Mouse (Mus musculus): ENCODE measurements around the gene Pgk2. TPM values are rescaled to one million over a fixed set of nuclear protein-coding genes. Genes with fewer than 3 reads are reported as not detected.
"Not testable (repeated sequence)": the region's sequence is repeated elsewhere in the genome, so short reads cannot be mapped to it uniquely, and the experiment has no call there.

The Pgk2 gene
- polyA plus RNA-seq (2015; fragmentation: Nextera tagmentation; extraction: Ambion mirVana) = not detected in 2 replicates

DNA sequence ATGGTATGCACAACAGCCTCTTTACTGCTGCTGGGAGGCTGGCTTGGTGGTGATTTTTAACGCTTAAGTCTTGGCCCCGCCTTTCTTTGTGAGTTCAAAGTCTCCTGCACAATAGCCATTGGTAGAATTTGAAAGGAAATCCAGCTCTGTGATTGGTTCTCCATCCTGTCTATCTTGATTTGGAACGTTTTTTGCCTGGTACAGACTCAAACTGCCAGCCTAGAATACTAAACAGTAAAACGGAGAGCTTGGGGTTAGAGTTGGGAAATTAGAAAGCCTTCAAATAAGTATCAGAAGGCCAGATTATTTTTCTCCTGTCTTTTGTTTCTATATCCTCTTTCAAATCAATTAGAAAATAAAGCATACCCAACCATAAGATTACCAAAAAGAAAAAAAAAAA lies at the start of gene Pgk2:
Gene Pgk2 (minus strand): TSS at position 101 of the 400 bp plus-strand sequence.
- no peaks in the 10 kb centered on the region for H3K36me3 ChIP-seq
- no peaks in the 10 kb centered on the region for H3K9me3 ChIP-seq
- no peak for ATAC-seq
- no peaks in the 10 kb centered on the region for H3K4me1 ChIP-seq (replicated peaks)
- 76% methylated on average over 4 of the region's 4 CpGs for WGBS
- no peaks in the 10 kb centered on the region for H3K27me3 ChIP-seq (replicated peaks)
- H3K27ac ChIP-seq = no peak within 1 kb of the TSS
- H3K9ac ChIP-seq = no peak within 1 kb of the TSS
- no peak within 1 kb of the TSS for H3K4me2 ChIP-seq (replicated peaks)
- no peak within 1 kb of the TSS for H3K4me3 ChIP-seq (replicated peaks)

- 76% methylated on average over 1 of the region's 1 CpGs for WGBS
- no peak for ATAC-seq
- Histone ChIP-seq H3K9me3 (no peaks in the 10 kb centered on the region), H3K4me1 (replicated peaks) (no peaks in the 10 kb centered on the region), H3K27ac (no peak overlapping the region), H3K4me2 (replicated peaks) (no peak overlapping the region), H3K27me3 (replicated peaks) (no peaks in the 10 kb centered on the region), H3K9ac (no peak overlapping the region), H3K36me3 (no peaks in the 10 kb centered on the region), H3K4me3 (replicated peaks) (no peak overlapping the region)
These were observed 44.0 kb upstream of the Pgk2 start for GRCm38 (mm10) chr17:40252487-40252886.

GRCm38 (mm10) chr17:40242135-40242534 lies 33.7 kb upstream of the Pgk2 start, which contains the start of gene Crisp3:
Gene Crisp3 (minus strand): TSS chr17:40242288.
- ATAC-seq = no peak
- Histone ChIP-seq H3K36me3 (no peaks in the 10 kb centered on the region), H3K4me1 (replicated peaks) (no peaks in the 10 kb centered on the region)

GRCm38 (mm10) chr17:40201803-40202202 lies 6.6 kb downstream of the Pgk2 start:
- not testable (repeated sequence) for H3K27me3 ChIP-seq (replicated peaks); ATAC-seq; H3K9ac ChIP-seq; H3K4me1 ChIP-seq (replicated peaks); H3K4me2 ChIP-seq (replicated peaks); H3K9me3 ChIP-seq; H3K36me3 ChIP-seq; H3K27ac ChIP-seq; H3K4me3 ChIP-seq (replicated peaks)

More at GRCm38 (mm10) chr17:40242135-40242534, 33.7 kb upstream of the Pgk2 start, which contains the start of gene Crisp3:
- Histone ChIP-seq H3K4me3 (replicated peaks) (no peak within 1 kb of the TSS), H3K9me3 (no peaks in the 10 kb centered on the region), H3K4me2 (replicated peaks) (no peak within 1 kb of the TSS), H3K9ac (no peak within 1 kb of the TSS), H3K27me3 (replicated peaks) (no peaks in the 10 kb centered on the region), H3K27ac (no peak within 1 kb of the TSS)

DNA sequence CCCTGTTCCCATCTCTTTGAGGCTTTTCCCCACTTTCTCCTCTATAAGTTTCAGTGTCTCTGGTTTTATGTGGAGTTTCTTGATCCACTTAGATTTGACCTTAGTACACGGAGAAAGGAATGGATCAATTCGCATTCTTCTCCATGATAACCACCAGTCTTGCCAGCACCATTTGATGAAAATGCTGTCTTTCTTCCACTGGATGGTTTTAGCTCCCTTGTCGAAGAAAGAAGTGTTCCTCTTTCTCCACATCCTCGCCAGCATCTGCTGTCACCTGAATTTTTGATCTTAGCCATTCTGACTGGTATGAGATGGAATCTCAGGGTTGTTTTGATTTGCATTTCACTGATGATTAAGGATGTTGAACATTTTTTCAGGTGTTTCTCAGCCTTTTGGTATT lies 18.2 kb downstream of the Pgk2 start:
- not testable (repeated sequence) for H3K27me3 ChIP-seq (replicated peaks); H3K4me2 ChIP-seq (replicated peaks); H3K9ac ChIP-seq; ATAC-seq; H3K27ac ChIP-seq; H3K4me1 ChIP-seq (replicated peaks); H3K9me3 ChIP-seq; H3K36me3 ChIP-seq; H3K4me3 ChIP-seq (replicated peaks)
- 74% methylated on average over 4 of the region's 4 CpGs for WGBS

GRCm38 (mm10) chr17:40157729-40158359 lies 50.6 kb downstream of the Pgk2 start:
- H3K4me1 ChIP-seq (replicated peaks); H3K4me3 ChIP-seq (replicated peaks); H3K27me3 ChIP-seq (replicated peaks); H3K9me3 ChIP-seq; H3K9ac ChIP-seq; H3K4me2 ChIP-seq (replicated peaks); H3K27ac ChIP-seq; ATAC-seq; H3K36me3 ChIP-seq: not testable (repeated sequence)
- WGBS = 45% methylated on average over 8 of the region's 8 CpGs

Other genes with a start within 250 kb of the Pgk2 start
- not detected in 2 replicates for gene AC192777.2, start 113.2 kb downstream of the Pgk2 start, polyA plus RNA-seq (2015; fragmentation: Nextera tagmentation; extraction: Ambion mirVana)
- gene Crisp3, start 33.6 kb upstream of the Pgk2 start, polyA plus RNA-seq (2015; fragmentation: Nextera tagmentation; extraction: Ambion mirVana) = not detected in 2 replicates
- not detected in 2 replicates for gene Crisp1, start 110.6 kb upstream of the Pgk2 start, polyA plus RNA-seq (2015; fragmentation: Nextera tagmentation; extraction: Ambion mirVana)

All from intestine, embryonic 15.5 days (tissue).